Mouse (Mus musculus): ENCODE data around the gene Tnfrsf19. TPM values are rescaled to one million over a fixed set of nuclear protein-coding genes. Genes with fewer than 3 reads are reported as not detected.

Tnfrsf19 gene
- total RNA-seq, 2 experiments from 2014 or later: 0.12 TPM; not detected in 1

DNA sequence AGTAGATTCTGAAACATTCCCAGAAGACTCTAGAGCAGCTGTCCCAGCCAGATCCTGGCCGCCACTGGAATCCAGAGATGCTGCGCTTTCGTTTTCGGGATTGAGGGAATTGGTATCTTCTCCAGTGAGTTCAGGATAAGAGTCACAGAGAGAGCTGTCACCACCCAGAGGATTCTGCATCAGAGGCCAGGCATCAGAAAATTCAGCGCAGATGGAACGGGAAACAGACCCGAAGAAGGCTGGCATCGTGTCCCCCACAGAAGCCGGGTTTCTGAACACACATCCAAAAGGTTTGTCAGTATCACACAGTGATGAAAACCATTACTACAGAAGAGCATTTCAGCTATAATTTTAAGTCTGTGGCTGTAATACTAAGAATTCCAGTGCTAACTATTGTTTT is 75.3 kb downstream of the Tnfrsf19 start:
- no peak for ATAC-seq (replicated peaks; ENCODE audit: poor library complexity)

DNA sequence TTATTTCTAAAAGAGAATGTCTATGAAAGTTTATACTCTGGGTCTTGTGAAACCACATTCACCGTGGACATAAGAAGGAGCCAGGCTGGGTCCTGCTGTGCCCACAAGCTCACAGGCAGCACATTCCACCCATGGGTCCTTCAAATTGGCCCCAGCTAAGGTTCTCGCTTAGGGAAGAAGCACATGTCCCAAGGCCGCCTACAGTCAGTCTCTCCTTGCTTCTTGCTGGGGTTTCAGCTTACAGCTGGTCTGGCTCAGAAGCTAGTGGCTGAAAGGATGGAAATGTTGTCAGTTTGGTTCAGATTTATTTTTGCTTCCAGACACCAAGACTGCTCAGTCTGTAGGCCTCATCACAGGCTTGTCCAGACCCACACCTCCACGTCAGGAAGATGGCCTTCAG is 80.2 kb downstream of the Tnfrsf19 start:
- no peak for ATAC-seq (replicated peaks; ENCODE audit: poor library complexity)

DNA sequence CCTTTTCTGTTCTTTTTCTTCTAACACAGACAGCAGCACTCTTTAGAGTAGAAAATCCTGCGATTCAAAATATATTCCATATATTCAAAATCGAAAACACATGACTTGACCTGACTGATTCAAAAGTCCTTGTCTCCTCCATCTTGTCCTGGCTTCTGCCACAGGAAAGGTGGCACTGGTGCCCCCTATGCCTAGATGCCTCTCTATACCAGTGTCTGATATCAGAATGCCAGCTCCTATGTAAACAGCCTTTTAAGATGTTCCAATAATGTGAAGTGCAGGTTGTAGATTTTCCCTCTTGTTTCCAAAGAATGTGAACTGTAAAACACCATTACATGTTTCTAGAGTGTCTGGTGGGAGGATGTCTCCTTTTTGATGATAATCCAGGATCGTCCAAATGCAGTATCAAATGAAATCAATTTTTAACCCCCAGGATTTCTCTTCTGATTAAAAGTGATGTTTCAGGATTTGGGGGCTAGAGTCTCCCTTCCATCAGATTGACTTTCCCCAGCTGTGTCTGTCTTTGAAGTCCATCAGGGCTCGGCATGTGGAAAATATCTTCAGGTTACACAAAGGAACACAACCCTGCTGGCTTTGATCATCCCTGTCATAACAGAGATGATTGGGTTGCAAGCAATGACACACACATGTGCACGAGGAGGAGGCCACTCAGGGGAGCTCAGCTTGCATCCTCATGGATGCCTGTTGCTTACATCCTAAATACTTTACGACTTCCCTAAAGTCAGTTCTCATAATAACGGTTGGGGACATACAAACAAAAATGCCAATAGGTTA is 82.1 kb downstream of the Tnfrsf19 start:
- ATAC-seq (replicated peaks; ENCODE audit: poor library complexity): no peak

DNA sequence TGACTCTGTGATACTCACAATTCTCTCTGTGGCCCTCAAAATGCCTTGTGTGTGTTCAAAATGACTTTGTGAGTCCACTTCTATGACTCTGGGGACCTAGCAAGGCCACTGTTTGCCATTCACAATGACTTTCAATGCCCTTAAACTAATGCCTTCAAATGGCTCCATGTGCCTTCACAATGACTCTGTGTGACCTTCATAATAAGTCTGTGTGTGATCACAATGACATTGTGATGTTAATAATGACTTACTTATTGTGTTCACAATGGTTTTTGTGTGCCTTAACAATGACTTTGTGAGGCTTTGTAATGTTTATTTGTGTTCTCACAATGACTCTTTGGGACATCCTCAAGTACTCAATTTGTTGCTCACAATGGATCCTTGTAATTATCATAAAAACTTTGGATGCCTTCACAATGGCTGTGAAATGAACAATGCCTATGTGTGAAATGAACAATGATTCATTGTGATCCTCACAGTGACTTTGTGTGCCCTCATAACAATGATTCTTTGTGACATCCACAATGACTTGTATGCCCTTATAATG is 88.6 kb downstream of the Tnfrsf19 start:
- no peak for ATAC-seq (replicated peaks; ENCODE audit: poor library complexity)

DNA sequence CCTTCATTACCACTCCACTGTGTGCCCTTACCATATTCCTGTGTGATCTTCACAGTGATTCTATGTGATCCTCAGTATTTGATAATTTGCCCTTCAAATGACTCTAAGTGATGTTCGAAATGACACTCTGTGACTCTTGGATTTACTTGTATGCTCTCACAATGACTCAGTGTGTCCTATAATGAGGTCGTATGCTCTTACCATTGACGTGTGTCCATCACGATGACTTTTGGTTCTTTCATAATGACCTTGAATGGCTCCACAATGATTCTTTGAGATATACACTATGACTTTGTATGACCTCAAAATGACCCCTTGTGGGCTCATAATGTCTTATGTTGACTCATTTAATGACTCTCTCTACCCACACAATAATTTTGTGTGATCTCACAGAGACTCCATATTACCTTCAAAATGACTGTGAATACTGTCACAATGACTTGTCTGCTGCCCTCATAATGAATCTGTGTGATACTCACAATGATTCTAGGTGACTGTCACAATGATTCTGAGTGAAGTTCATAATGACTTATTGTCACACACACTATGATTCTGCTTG is 108.7 kb downstream of the Tnfrsf19 start:
- ATAC-seq (replicated peaks; ENCODE audit: poor library complexity): no peak

DNA sequence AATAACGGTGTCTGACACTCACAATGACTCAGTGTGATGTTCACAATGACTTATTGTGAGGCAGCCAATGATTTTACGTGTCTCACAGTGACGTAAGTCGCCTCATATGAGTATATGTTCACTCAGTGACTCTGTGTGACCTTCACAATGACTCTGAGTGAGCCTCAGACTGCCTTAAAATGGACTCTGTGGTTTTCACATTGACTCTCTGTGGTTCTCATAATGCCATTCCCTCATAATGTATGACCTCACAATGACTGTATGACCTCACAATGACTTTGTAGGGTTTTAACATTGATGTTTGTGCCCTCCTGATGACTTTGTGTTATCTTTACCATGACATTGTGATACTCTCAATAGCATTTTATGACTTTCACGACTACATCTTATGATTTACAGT is 110.6 kb downstream of the Tnfrsf19 start:
- no peak for ATAC-seq (replicated peaks; ENCODE audit: poor library complexity)

DNA sequence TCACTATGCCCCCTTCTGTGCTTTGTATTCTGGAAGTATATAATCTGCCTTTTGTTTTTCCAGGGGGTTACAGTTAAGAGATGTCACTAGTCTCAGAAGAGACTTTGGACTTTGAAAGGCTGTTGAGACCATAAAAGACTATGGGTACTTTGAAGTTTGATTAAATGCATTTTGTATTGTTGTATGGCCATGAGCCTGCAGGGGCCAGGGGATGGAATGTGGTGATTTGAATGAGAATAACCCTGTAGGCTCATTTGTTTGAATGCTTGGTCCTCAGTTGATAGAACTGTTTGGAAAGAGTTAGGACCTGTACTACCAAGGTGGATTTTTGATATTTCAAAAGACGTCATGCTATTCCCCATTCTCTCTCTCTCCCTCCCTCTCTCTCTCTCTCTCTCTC is 120.3 kb downstream of the Tnfrsf19 start:
- no peak for ATAC-seq (replicated peaks; ENCODE audit: poor library complexity)

DNA sequence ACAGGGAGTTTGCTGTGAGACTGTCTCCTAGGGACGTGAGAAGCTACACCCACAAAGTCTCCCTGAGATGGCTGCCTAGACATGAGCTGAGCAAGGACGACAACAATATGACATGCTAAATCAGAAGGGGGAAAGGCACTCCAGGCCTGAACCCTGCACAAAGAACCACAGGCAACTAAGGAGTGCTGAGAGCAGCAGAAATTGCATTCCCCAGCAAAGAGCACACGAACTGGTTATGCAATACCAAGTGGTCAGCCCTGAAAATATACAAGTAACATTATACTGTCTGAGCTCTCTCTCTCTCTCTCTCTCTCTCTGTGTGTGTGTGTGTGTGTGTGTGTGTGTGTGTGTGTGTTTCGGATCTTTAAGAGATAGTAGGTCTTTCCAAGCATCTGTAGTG is 129.6 kb downstream of the Tnfrsf19 start:
- no peak for ATAC-seq (replicated peaks; ENCODE audit: poor library complexity)

Other genes with a start within 250 kb of the Tnfrsf19 start
- gene Sacs, start 92.0 kb upstream of the Tnfrsf19 start, total RNA-seq (2015): 15.2 and 20.8 TPM in 2 replicates
- gene Sacs, start 92.0 kb upstream of the Tnfrsf19 start, total RNA-seq (2017): 11.0 and 18.1 TPM in 2 replicates
- gene Sgcg, start 212.0 kb upstream of the Tnfrsf19 start, total RNA-seq (2015): not detected in 2 replicates
- not detected in 2 replicates for gene Sgcg, start 212.0 kb upstream of the Tnfrsf19 start, total RNA-seq (2017)

Data from megakaryocyte progenitor cell, adult 5-6 weeks (primary cell).